In genomic region chr17:80801451-80801983, GRCm38 (mm10) we compare ENCODE assay signal across 8 mouse cellular contexts.
DNase-seq lines count a peak whose midpoint lies in the region; ATAC-seq lines count a peak whose summit lies in the region.

No protein-coding gene starts in this region.

- no peak overlapping the region for H3K9ac ChIP-seq in heart, embryonic 12.5 days

- no peak overlapping the region; the same call in 1 of the 2 replicates for H3K4me3 ChIP-seq in heart, embryonic 12.5 days

- ATAC-seq in heart, embryonic 12.5 days (ENCODE audit: insufficient number of reproducible peaks, low FRiP score) = no peak

- peak; percentile 37 for DNase-seq in CD4-positive, CD25-positive, alpha-beta regulatory T cell, adult 2 months (ENCODE audit: low read depth, low spot score)
- peak; percentile 93 for DNase-seq in ZHBTc4 (ENCODE audit: low read depth, low spot score)
- DNase-seq in fat pad, adult 2 months (ENCODE audit: extremely low read depth, low read depth, low spot score) = peak; percentile 92
- DNase-seq in layer of hippocampus, adult 18-20 months (ENCODE audit: low spot score in 2 of 2) = peak; percentile 78 to 84
- peak; percentile 81 to 87 for DNase-seq in lung, adult 18-20 months
- peak; percentile 87 for DNase-seq in right cerebral cortex, postnatal 25 days
- DNase-seq in retina, embryonic 14.5 days (ENCODE audit: low spot score) = no peak

- no peaks in the 10 kb centered on the region; the same call in 1 of the 2 replicates for H3K9me3 ChIP-seq in heart, embryonic 12.5 days (replicated peaks)

- WGBS in heart, embryonic 12.5 days = 10% methylated on average over 16 of the region's 16 CpGs

- H3K4me2 ChIP-seq in heart, embryonic 12.5 days = peak overlapping the region; percentile 56

- H3K27ac ChIP-seq in heart, embryonic 12.5 days (ENCODE audit: poor library complexity, severe bottlenecking) = peak overlapping the region; percentile 55

- peaks cover 30% of the 10 kb centered on the region for H3K4me1 ChIP-seq in heart, embryonic 12.5 days (replicated peaks)

- H3K36me3 ChIP-seq in heart, embryonic 12.5 days = no peaks in the 10 kb centered on the region

- no peaks in the 10 kb centered on the region for H3K27me3 ChIP-seq in heart, embryonic 12.5 days (replicated peaks)
